Mouse (Mus musculus) embryonic fibroblast, embryonic 13.5 days (primary cell): Measurements from ENCODE around the gene Cse1l.

Experiments used
- CTCF ChIP-seq: IDR thresholded peaks from 2 replicates; pipeline ENCODE4 v1.5.1; 2011; ENCODE audit warnings: mild to moderate bottlenecking, control low read depth, low read length, moderate library complexity, borderline replicate concordance; ENCODE audit not compliant: insufficient read depth
- POLR2A ChIP-seq: IDR thresholded peaks from 2 replicates; pipeline ENCODE4 v1.6.1; 2011; ENCODE audit warnings: low read depth, mild to moderate bottlenecking, control low read depth, low read length, moderate library complexity

GRCm38 (mm10) chr2:166899746-166900145 is 6.1 kb upstream of the Cse1l start:
- TF ChIP-seq CTCF = no peak
- no peak for TF ChIP-seq POLR2A
